Mouse (Mus musculus): ENCODE results near the gene Nat14. TPM values are rescaled to one million over a fixed set of nuclear protein-coding genes. Genes with fewer than 3 reads are reported as not detected.

Gene Nat14
- polyA plus RNA-seq, 1 experiment from 2014 or later, result 3.1 TPM

DNA sequence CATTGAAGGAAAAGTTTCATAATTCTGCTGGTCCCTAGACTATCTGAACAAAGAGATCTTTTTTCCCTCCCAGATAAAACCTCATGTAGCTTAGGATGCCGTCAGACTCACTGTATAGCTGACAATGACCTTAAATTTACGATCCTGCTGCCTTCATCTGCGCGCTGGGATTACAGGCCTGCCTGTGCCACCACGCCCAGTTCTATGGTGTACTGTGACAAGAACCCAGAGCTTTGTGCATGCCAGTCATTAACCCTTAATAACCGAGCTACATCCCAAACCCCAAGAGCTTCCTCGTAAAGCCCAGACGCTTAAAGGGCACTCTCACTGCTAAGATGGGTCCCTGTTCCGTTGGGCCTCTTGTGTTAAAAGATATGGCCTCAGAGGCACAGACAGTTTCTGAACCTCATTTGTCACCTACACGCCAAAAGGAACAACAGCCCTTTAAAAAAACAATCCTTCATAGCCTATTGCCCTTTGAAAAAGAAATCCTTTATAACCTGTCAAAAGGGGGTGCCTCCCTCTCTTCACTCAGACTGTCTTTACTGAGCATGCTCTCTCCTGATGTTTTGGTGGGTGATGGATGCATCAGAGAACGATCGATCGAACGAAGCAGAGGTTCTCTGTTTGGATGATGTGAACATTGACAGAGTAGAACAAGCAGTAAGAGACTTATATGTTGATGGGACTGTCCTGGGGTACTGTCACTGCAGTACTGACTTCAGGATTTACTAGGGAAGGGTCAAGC lies 6.0 kb upstream of the Nat14 start:
- H3K27ac ChIP-seq (ENCODE audit: low read depth, low read length), result peak overlapping the region; percentile 98
- peak overlapping the region; percentile 60 for H3K4me3 ChIP-seq (ENCODE audit: low read length)
- peaks cover 17% of the 10 kb centered on the region for H3K4me1 ChIP-seq (ENCODE audit: control insufficient read depth, insufficient read depth, low read length)
- H3K4me2 ChIP-seq (replicated peaks; ENCODE audit: low read depth, low read length), result peak overlapping the region; percentile 70
- no peaks in the 10 kb centered on the region for H3K9me3 ChIP-seq (ENCODE audit: control insufficient read depth, low read length)
- H3K9ac ChIP-seq (ENCODE audit: low read depth, low read length), result peak overlapping the region; percentile 95
- WGBS, result 8% methylated on average over 14 of the region's 14 CpGs
- ATAC-seq (ENCODE audit: low FRiP score, low TSS enrichment), result peak; percentile 57
- no peaks in the 10 kb centered on the region for H3K27me3 ChIP-seq (ENCODE audit: control insufficient read depth, insufficient read depth, low read length)
- peaks cover 30% of the 10 kb centered on the region for H3K36me3 ChIP-seq (ENCODE audit: control insufficient read depth, insufficient read depth, low read length)

DNA sequence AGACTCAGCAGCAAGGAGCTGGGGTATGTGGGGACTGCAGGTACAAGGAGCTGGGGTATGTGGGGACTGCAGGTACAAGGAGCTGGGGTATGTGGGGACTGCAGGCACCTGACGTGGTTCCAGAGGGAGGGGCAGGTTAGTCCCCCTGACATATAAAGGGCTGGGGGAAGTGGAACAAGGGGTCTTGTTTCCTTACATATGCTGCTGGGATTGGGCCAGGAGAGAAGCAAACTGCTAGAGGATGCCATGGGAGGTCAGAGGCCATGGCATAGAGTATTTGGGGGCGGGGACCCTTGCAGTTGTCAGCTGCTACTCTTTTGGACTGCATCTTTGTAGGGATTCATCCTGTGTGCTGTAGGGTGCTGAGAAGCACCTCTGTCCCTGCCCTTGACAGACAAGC lies 4.3 kb upstream of the Nat14 start:
- Histone ChIP-seq H3K4me1 (ENCODE audit: control insufficient read depth, insufficient read depth, low read length) (peaks cover 18% of the 10 kb centered on the region), H3K4me2 (replicated peaks; ENCODE audit: low read depth, low read length) (no peak overlapping the region)

DNA sequence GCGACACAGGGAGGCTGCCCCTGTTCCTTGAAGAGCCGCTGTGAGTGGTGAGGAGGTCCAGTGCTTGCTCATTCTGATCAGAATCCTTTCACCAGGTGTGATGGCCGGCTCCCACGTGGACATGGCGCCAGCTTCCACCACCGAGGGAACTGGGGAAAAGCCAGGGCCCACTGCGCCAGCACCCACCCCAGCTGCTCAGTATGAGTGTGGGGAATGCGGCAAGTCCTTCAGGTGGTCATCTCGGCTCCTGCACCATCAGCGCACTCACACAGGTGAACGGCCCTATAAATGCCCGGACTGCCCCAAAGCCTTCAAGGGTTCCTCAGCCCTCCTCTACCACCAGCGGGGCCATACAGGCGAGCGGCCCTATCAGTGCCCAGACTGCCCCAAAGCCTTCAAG lies 3.1 kb upstream of the Nat14 start:
- H3K27ac ChIP-seq (ENCODE audit: low read depth, low read length), result no peak overlapping the region
- H3K27me3 ChIP-seq (ENCODE audit: control insufficient read depth, insufficient read depth, low read length), result no peaks in the 10 kb centered on the region
- H3K9me3 ChIP-seq (ENCODE audit: control insufficient read depth, low read length), result no peaks in the 10 kb centered on the region
- no peak for ATAC-seq (ENCODE audit: low FRiP score, low TSS enrichment)
- no peak overlapping the region for H3K9ac ChIP-seq (ENCODE audit: low read depth, low read length)
- H3K36me3 ChIP-seq (ENCODE audit: control insufficient read depth, insufficient read depth, low read length), result peaks cover 32% of the 10 kb centered on the region
- H3K4me1 ChIP-seq (ENCODE audit: control insufficient read depth, insufficient read depth, low read length), result peaks cover 30% of the 10 kb centered on the region
- H3K4me3 ChIP-seq (ENCODE audit: low read length), result no peak overlapping the region
- H3K4me2 ChIP-seq (replicated peaks; ENCODE audit: low read depth, low read length), result no peak overlapping the region
- WGBS, result 94% methylated on average over 15 of the region's 15 CpGs

More for the DNA sequence above, 4.3 kb upstream of the Nat14 start:
- H3K9me3 ChIP-seq (ENCODE audit: control insufficient read depth, low read length), result no peaks in the 10 kb centered on the region
- H3K27ac ChIP-seq (ENCODE audit: low read depth, low read length), result no peak overlapping the region
- no peak for ATAC-seq (ENCODE audit: low FRiP score, low TSS enrichment)
- H3K36me3 ChIP-seq (ENCODE audit: control insufficient read depth, insufficient read depth, low read length), result peaks cover 32% of the 10 kb centered on the region
- no peak overlapping the region for H3K9ac ChIP-seq (ENCODE audit: low read depth, low read length)
- H3K4me3 ChIP-seq (ENCODE audit: low read length), result no peak overlapping the region
- H3K27me3 ChIP-seq (ENCODE audit: control insufficient read depth, insufficient read depth, low read length), result no peaks in the 10 kb centered on the region
- WGBS, result 89% methylated on average over 2 of the region's 2 CpGs

DNA sequence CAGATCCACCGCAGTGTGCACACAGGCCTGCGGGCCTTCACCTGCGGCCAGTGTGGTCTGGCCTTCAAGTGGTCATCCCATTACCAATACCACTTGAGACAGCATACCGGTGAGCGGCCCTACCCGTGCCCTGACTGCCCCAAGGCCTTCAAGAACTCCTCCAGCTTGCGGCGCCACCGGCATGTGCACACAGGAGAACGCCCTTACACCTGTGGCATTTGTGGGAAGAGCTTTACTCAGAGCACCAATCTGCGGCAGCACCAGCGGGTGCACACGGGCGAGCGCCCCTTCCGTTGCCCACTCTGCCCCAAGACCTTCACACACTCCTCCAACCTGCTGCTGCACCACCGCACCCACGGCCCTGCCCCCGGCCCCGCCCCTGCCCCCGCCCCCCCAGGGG lies 2.7 kb upstream of the Nat14 start:
- WGBS, result 85% methylated on average over 21 of the region's 21 CpGs
- H3K27ac ChIP-seq (ENCODE audit: low read depth, low read length), result no peak overlapping the region
- ATAC-seq (ENCODE audit: low FRiP score, low TSS enrichment), result no peak
- H3K27me3 ChIP-seq (ENCODE audit: control insufficient read depth, insufficient read depth, low read length), result no peaks in the 10 kb centered on the region
- no peak overlapping the region for H3K4me2 ChIP-seq (replicated peaks; ENCODE audit: low read depth, low read length)
- peaks cover 32% of the 10 kb centered on the region for H3K36me3 ChIP-seq (ENCODE audit: control insufficient read depth, insufficient read depth, low read length)
- H3K4me1 ChIP-seq (ENCODE audit: control insufficient read depth, insufficient read depth, low read length), result peaks cover 34% of the 10 kb centered on the region
- H3K9me3 ChIP-seq (ENCODE audit: control insufficient read depth, low read length), result no peaks in the 10 kb centered on the region
- H3K9ac ChIP-seq (ENCODE audit: low read depth, low read length), result no peak overlapping the region
- no peak overlapping the region for H3K4me3 ChIP-seq (ENCODE audit: low read length)

DNA sequence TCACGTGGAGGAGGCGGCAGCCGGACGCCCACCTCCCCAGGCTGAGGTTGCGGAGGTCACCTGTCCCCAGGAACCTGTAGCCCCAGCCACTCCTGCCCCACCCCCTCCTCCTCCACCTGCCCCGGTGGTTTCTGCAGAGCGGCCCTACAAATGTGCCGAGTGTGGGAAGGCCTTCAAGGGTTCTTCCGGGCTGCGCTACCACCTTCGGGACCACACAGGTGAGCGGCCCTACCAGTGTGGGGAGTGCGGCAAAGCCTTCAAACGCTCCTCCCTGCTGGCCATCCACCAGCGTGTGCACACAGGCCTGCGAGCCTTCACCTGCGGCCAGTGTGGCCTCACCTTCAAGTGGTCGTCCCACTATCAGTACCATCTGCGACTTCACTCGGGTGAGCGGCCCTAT lies 1.9 kb upstream of the Nat14 start:
- Histone ChIP-seq H3K9ac (ENCODE audit: low read depth, low read length) (no peak overlapping the region), H3K9me3 (ENCODE audit: control insufficient read depth, low read length) (no peaks in the 10 kb centered on the region), H3K4me2 (replicated peaks; ENCODE audit: low read depth, low read length) (no peak overlapping the region), H3K27me3 (ENCODE audit: control insufficient read depth, insufficient read depth, low read length) (no peaks in the 10 kb centered on the region), H3K36me3 (ENCODE audit: control insufficient read depth, insufficient read depth, low read length) (peaks cover 32% of the 10 kb centered on the region), H3K4me1 (ENCODE audit: control insufficient read depth, insufficient read depth, low read length) (peaks cover 39% of the 10 kb centered on the region), H3K4me3 (ENCODE audit: low read length) (no peak overlapping the region), H3K27ac (ENCODE audit: low read depth, low read length) (no peak overlapping the region)
- no peak for ATAC-seq (ENCODE audit: low FRiP score, low TSS enrichment)
- 81% methylated on average over 21 of the region's 21 CpGs for WGBS

DNA sequence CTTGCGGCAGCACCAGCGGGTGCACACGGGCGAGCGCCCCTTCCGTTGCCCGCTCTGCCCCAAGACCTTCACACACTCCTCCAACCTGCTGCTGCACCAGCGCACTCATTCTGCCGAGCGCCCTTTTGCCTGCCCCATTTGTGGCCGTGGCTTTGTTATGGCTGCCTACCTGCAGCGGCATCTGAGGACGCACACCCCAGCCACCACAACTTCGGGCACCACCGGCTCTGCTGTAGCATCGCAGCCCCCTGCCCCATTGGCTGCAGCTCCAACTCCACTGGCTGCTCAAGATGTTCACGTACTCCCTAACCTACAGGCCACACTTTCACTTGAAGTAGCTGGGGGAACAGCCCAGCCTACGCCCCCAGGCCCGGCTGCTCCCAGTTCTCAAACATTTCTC lies 1.3 kb upstream of the Nat14 start:
- H3K4me3 ChIP-seq (ENCODE audit: low read length), result no peak overlapping the region
- peaks cover 32% of the 10 kb centered on the region for H3K36me3 ChIP-seq (ENCODE audit: control insufficient read depth, insufficient read depth, low read length)
- no peaks in the 10 kb centered on the region for H3K9me3 ChIP-seq (ENCODE audit: control insufficient read depth, low read length)
- H3K27ac ChIP-seq (ENCODE audit: low read depth, low read length), result peak overlapping the region; percentile 68; the same call in 1 of the 2 replicates
- H3K27me3 ChIP-seq (ENCODE audit: control insufficient read depth, insufficient read depth, low read length), result no peaks in the 10 kb centered on the region
- H3K4me2 ChIP-seq (replicated peaks; ENCODE audit: low read depth, low read length), result no peak overlapping the region
- peaks cover 42% of the 10 kb centered on the region for H3K4me1 ChIP-seq (ENCODE audit: control insufficient read depth, insufficient read depth, low read length)
- H3K9ac ChIP-seq (ENCODE audit: low read depth, low read length), result 0 out of 2 replicates have a peak overlapping the region, but pooled peaks have one; percentile 4
- WGBS, result 92% methylated on average over 19 of the region's 19 CpGs
- ATAC-seq (ENCODE audit: low FRiP score, low TSS enrichment), result no peak

DNA sequence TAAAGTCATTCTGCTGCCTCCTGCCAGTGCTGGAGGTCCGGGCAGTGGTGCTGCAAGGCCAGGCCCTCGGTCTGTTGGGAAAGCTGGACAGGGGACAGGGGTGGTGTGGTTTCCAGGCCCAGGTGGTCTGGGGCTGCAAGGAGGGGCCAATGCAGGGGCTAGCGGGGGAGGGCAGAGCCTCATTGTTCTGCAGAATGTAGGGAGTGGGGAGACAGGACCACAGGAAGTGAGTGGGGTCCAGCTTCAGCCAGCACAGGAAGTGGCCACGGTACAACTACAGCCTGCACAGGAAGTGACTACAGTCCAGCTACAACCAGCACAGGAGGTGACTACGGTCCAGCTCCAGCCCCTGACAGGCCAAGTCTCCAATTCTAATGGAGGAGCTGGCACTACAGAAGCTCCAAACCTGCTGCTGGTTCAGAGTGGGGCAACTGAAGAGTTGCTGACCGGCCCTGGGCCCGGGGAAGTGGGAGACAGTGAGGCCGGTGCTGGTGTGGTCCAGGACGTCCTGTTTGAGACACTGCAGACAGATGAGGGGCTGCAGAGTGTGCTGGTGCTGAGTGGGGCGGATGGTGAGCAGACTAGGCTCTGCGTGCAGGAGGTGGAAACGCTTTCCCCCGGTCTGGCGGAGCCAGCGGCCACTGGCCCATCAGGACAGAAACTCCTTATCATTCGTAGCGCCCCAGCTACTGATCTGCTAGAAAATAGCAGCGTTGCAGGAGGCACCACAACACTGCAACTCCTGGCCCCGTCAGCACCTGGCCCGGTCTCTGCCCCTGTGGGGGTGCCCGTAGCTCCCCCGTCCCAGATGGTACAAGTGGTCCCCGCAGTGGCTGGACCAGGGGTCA lies 628 bp upstream of the Nat14 start:
- 60% methylated on average over 23 of the region's 23 CpGs for WGBS
- peak overlapping the region; percentile 68 for H3K27ac ChIP-seq (ENCODE audit: low read depth, low read length)
- no peaks in the 10 kb centered on the region for H3K27me3 ChIP-seq (ENCODE audit: control insufficient read depth, insufficient read depth, low read length)
- 0 out of 2 replicates have a peak overlapping the region, but pooled peaks have one; percentile 4 for H3K9ac ChIP-seq (ENCODE audit: low read depth, low read length)
- H3K4me3 ChIP-seq (ENCODE audit: low read length), result no peak overlapping the region
- no peak overlapping the region for H3K4me2 ChIP-seq (replicated peaks; ENCODE audit: low read depth, low read length)
- H3K36me3 ChIP-seq (ENCODE audit: control insufficient read depth, insufficient read depth, low read length), result peaks cover 32% of the 10 kb centered on the region
- ATAC-seq (ENCODE audit: low FRiP score, low TSS enrichment), result no peak
- H3K4me1 ChIP-seq (ENCODE audit: control insufficient read depth, insufficient read depth, low read length), result peaks cover 46% of the 10 kb centered on the region
- no peaks in the 10 kb centered on the region for H3K9me3 ChIP-seq (ENCODE audit: control insufficient read depth, low read length)

DNA sequence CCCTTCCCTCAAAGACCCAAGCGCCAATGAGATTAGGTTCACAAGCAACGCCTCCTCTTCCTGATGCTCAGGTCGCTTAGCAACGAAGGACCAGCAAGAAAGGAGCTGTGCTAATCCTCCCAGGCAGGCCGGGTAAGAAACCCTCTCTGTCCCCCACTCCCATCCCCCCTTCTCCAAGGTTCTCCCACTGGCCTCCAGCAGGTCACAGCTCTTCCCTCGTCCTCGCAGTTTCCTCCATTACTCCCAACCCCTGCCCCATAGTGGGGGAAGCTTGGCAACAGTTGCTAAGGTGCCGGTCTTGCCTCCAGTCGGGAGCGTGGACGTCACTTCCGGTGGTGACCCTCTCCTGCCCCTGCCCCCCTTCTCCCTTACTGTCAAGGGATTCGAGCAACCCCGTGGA lies 680 bp downstream of the Nat14 start:
- 1% methylated on average over 14 of the region's 14 CpGs for WGBS
- H3K9ac ChIP-seq (ENCODE audit: low read depth, low read length), result peak overlapping the region; percentile 50; the same call in 1 of the 2 replicates

More for the DNA sequence above, 680 bp downstream of the Nat14 start:
- Histone ChIP-seq H3K4me1 (ENCODE audit: control insufficient read depth, insufficient read depth, low read length) (peaks cover 47% of the 10 kb centered on the region), H3K36me3 (ENCODE audit: control insufficient read depth, insufficient read depth, low read length) (peaks cover 32% of the 10 kb centered on the region), H3K4me3 (ENCODE audit: low read length) (peak overlapping the region; percentile 26), H3K27ac (ENCODE audit: low read depth, low read length) (peak overlapping the region; percentile 94; the same call in 1 of the 2 replicates), H3K27me3 (ENCODE audit: control insufficient read depth, insufficient read depth, low read length) (no peaks in the 10 kb centered on the region), H3K9me3 (ENCODE audit: control insufficient read depth, low read length) (no peaks in the 10 kb centered on the region), H3K4me2 (replicated peaks; ENCODE audit: low read depth, low read length) (peak overlapping the region; percentile 51)
- peak; percentile 37 for ATAC-seq (ENCODE audit: low FRiP score, low TSS enrichment)
